Mouse (Mus musculus): ENCODE measurements around the gene Txnrd2. TPM values are rescaled to one million over a fixed set of nuclear protein-coding genes. Genes with fewer than 3 reads are reported as not detected.

The Txnrd2 gene
- polyA plus RNA-seq, 1 experiment from 2014 or later = 23.5 TPM

- WGBS = 62% methylated on average over 9 of the region's 9 CpGs
- Histone ChIP-seq H3K36me3 (ENCODE audit: control insufficient read depth, insufficient read depth, low read length) (0 out of 2 replicates have a peak, but pooled peaks cover under 1% of the 10 kb centered on the region), H3K4me2 (ENCODE audit: low read length) (no peak overlapping the region), H3K27me3 (replicated peaks; ENCODE audit: control insufficient read depth, insufficient read depth, low read length) (no peaks in the 10 kb centered on the region), H3K27ac (ENCODE audit: low read depth, low read length) (no peak overlapping the region), H3K9ac (ENCODE audit: low read length) (no peak overlapping the region), H3K4me1 (ENCODE audit: control insufficient read depth, insufficient read depth, low read length) (peaks cover 10% of the 10 kb centered on the region), H3K4me3 (ENCODE audit: low read depth, low read length) (no peak overlapping the region), H3K9me3 (replicated peaks; ENCODE audit: control insufficient read depth, low read length) (no peaks in the 10 kb centered on the region)
- no peak for ATAC-seq
- DNase-seq (ENCODE audit: low spot score) = no peak
Observed at GRCm38 (mm10) chr16:18462031-18462430, 35.8 kb downstream of the Txnrd2 start.

GRCm38 (mm10) chr16:18462598-18462997 lies 36.4 kb downstream of the Txnrd2 start:
- WGBS = 45% methylated on average over 8 of the region's 8 CpGs
- Histone ChIP-seq H3K27ac (ENCODE audit: low read depth, low read length) (no peak overlapping the region), H3K9ac (ENCODE audit: low read length) (no peak overlapping the region), H3K4me2 (ENCODE audit: low read length) (no peak overlapping the region), H3K36me3 (ENCODE audit: control insufficient read depth, insufficient read depth, low read length) (no peaks in the 10 kb centered on the region), H3K27me3 (replicated peaks; ENCODE audit: control insufficient read depth, insufficient read depth, low read length) (no peaks in the 10 kb centered on the region), H3K4me1 (ENCODE audit: control insufficient read depth, insufficient read depth, low read length) (peaks cover 10% of the 10 kb centered on the region), H3K9me3 (replicated peaks; ENCODE audit: control insufficient read depth, low read length) (no peaks in the 10 kb centered on the region), H3K4me3 (ENCODE audit: low read depth, low read length) (no peak overlapping the region)
- no peak for DNase-seq (ENCODE audit: low spot score)
- no peak for ATAC-seq

GRCm38 (mm10) chr16:18464271-18464670 lies 38.1 kb downstream of the Txnrd2 start:
- WGBS = 80% methylated on average over 3 of the region's 3 CpGs

GRCm38 (mm10) chr16:18470829-18471228 lies 44.6 kb downstream of the Txnrd2 start:
- H3K4me2 ChIP-seq (ENCODE audit: low read length) = no peak overlapping the region
- WGBS = 19% methylated on average over 1 of the region's 1 CpGs
- no peak overlapping the region for H3K4me3 ChIP-seq (ENCODE audit: low read depth, low read length)
- no peak overlapping the region for H3K9ac ChIP-seq (ENCODE audit: low read length)
- DNase-seq (ENCODE audit: low spot score) (no peak), ATAC-seq (no peak)
- H3K4me1 ChIP-seq (ENCODE audit: control insufficient read depth, insufficient read depth, low read length) = no peaks in the 10 kb centered on the region
- no peak overlapping the region for H3K27ac ChIP-seq (ENCODE audit: low read depth, low read length)
- no peaks in the 10 kb centered on the region for H3K27me3 ChIP-seq (replicated peaks; ENCODE audit: control insufficient read depth, insufficient read depth, low read length)
- peaks cover 4% of the 10 kb centered on the region for H3K36me3 ChIP-seq (ENCODE audit: control insufficient read depth, insufficient read depth, low read length)
- no peaks in the 10 kb centered on the region for H3K9me3 ChIP-seq (replicated peaks; ENCODE audit: control insufficient read depth, low read length)

More at GRCm38 (mm10) chr16:18464271-18464670, 38.1 kb downstream of the Txnrd2 start:
- ATAC-seq (no peak), DNase-seq (ENCODE audit: low spot score) (no peak)
- Histone ChIP-seq H3K4me2 (ENCODE audit: low read length) (no peak overlapping the region), H3K9ac (ENCODE audit: low read length) (no peak overlapping the region), H3K4me1 (ENCODE audit: control insufficient read depth, insufficient read depth, low read length) (peaks cover 8% of the 10 kb centered on the region), H3K9me3 (replicated peaks; ENCODE audit: control insufficient read depth, low read length) (no peaks in the 10 kb centered on the region), H3K36me3 (ENCODE audit: control insufficient read depth, insufficient read depth, low read length) (peaks cover 4% of the 10 kb centered on the region), H3K27ac (ENCODE audit: low read depth, low read length) (no peak overlapping the region), H3K4me3 (ENCODE audit: low read depth, low read length) (no peak overlapping the region), H3K27me3 (replicated peaks; ENCODE audit: control insufficient read depth, insufficient read depth, low read length) (no peaks in the 10 kb centered on the region)

GRCm38 (mm10) chr16:18471381-18471955 lies 45.3 kb downstream of the Txnrd2 start:
- no peak for ATAC-seq
- H3K27me3 ChIP-seq (replicated peaks; ENCODE audit: control insufficient read depth, insufficient read depth, low read length) = no peaks in the 10 kb centered on the region
- 87% methylated on average over 11 of the region's 11 CpGs for WGBS
- H3K36me3 ChIP-seq (ENCODE audit: control insufficient read depth, insufficient read depth, low read length) = peaks cover 4% of the 10 kb centered on the region
- no peaks in the 10 kb centered on the region for H3K4me1 ChIP-seq (ENCODE audit: control insufficient read depth, insufficient read depth, low read length)
- no peak for DNase-seq (ENCODE audit: low spot score)
- H3K4me3 ChIP-seq (ENCODE audit: low read depth, low read length) = no peak overlapping the region
- H3K9ac ChIP-seq (ENCODE audit: low read length) = no peak overlapping the region
- no peaks in the 10 kb centered on the region for H3K9me3 ChIP-seq (replicated peaks; ENCODE audit: control insufficient read depth, low read length)
- no peak overlapping the region for H3K27ac ChIP-seq (ENCODE audit: low read depth, low read length)
- no peak overlapping the region for H3K4me2 ChIP-seq (ENCODE audit: low read length)

GRCm38 (mm10) chr16:18471976-18472375 lies 45.8 kb downstream of the Txnrd2 start:
- no peak for ATAC-seq
- Histone ChIP-seq H3K9me3 (replicated peaks; ENCODE audit: control insufficient read depth, low read length) (no peaks in the 10 kb centered on the region), H3K4me2 (ENCODE audit: low read length) (no peak overlapping the region), H3K36me3 (ENCODE audit: control insufficient read depth, insufficient read depth, low read length) (peaks cover 4% of the 10 kb centered on the region), H3K27me3 (replicated peaks; ENCODE audit: control insufficient read depth, insufficient read depth, low read length) (no peaks in the 10 kb centered on the region), H3K4me3 (ENCODE audit: low read depth, low read length) (no peak overlapping the region), H3K4me1 (ENCODE audit: control insufficient read depth, insufficient read depth, low read length) (no peaks in the 10 kb centered on the region), H3K9ac (ENCODE audit: low read length) (no peak overlapping the region), H3K27ac (ENCODE audit: low read depth, low read length) (no peak overlapping the region)
- DNase-seq (ENCODE audit: low spot score) = no peak
- WGBS = 81% methylated on average over 6 of the region's 6 CpGs

GRCm38 (mm10) chr16:18472416-18472815 lies 46.2 kb downstream of the Txnrd2 start:
- Histone ChIP-seq H3K9me3 (replicated peaks; ENCODE audit: control insufficient read depth, low read length) (no peaks in the 10 kb centered on the region), H3K27me3 (replicated peaks; ENCODE audit: control insufficient read depth, insufficient read depth, low read length) (no peaks in the 10 kb centered on the region), H3K9ac (ENCODE audit: low read length) (no peak overlapping the region), H3K4me3 (ENCODE audit: low read depth, low read length) (no peak overlapping the region), H3K27ac (ENCODE audit: low read depth, low read length) (no peak overlapping the region), H3K4me2 (ENCODE audit: low read length) (no peak overlapping the region), H3K36me3 (ENCODE audit: control insufficient read depth, insufficient read depth, low read length) (peaks cover 4% of the 10 kb centered on the region), H3K4me1 (ENCODE audit: control insufficient read depth, insufficient read depth, low read length) (no peaks in the 10 kb centered on the region)
- no peak for DNase-seq (ENCODE audit: low spot score)
- ATAC-seq = no peak
- 52% methylated on average over 4 of the region's 4 CpGs for WGBS

- Histone ChIP-seq H3K4me1 (ENCODE audit: control insufficient read depth, insufficient read depth, low read length) (no peaks in the 10 kb centered on the region), H3K27me3 (replicated peaks; ENCODE audit: control insufficient read depth, insufficient read depth, low read length) (no peaks in the 10 kb centered on the region), H3K9me3 (replicated peaks; ENCODE audit: control insufficient read depth, low read length) (no peaks in the 10 kb centered on the region), H3K36me3 (ENCODE audit: control insufficient read depth, insufficient read depth, low read length) (peaks cover 4% of the 10 kb centered on the region), H3K4me2 (ENCODE audit: low read length) (no peak overlapping the region), H3K27ac (ENCODE audit: low read depth, low read length) (no peak overlapping the region), H3K9ac (ENCODE audit: low read length) (no peak overlapping the region), H3K4me3 (ENCODE audit: low read depth, low read length) (no peak overlapping the region)
- 93% methylated on average over 8 of the region's 8 CpGs for WGBS
- no peak for ATAC-seq
- no peak for DNase-seq (ENCODE audit: low spot score)
Observed at GRCm38 (mm10) chr16:18472976-18473375, 46.8 kb downstream of the Txnrd2 start.

GRCm38 (mm10) chr16:18474021-18474420 lies 47.8 kb downstream of the Txnrd2 start:
- H3K36me3 ChIP-seq (ENCODE audit: control insufficient read depth, insufficient read depth, low read length) = no peaks in the 10 kb centered on the region
- ATAC-seq = no peak
- WGBS = 85% methylated on average over 2 of the region's 2 CpGs

More at GRCm38 (mm10) chr16:18474021-18474420, 47.8 kb downstream of the Txnrd2 start:
- Histone ChIP-seq H3K9me3 (replicated peaks; ENCODE audit: control insufficient read depth, low read length) (no peaks in the 10 kb centered on the region), H3K27me3 (replicated peaks; ENCODE audit: control insufficient read depth, insufficient read depth, low read length) (no peaks in the 10 kb centered on the region), H3K9ac (ENCODE audit: low read length) (no peak overlapping the region), H3K4me1 (ENCODE audit: control insufficient read depth, insufficient read depth, low read length) (no peaks in the 10 kb centered on the region), H3K4me2 (ENCODE audit: low read length) (no peak overlapping the region), H3K27ac (ENCODE audit: low read depth, low read length) (no peak overlapping the region), H3K4me3 (ENCODE audit: low read depth, low read length) (no peak overlapping the region)
- no peak for DNase-seq (ENCODE audit: low spot score)

Data from forebrain, embryonic 14.5 days (tissue).